Mouse (Mus musculus) ES-Bruce4 (cell line): ENCODE results near the gene Bptf.

Source experiments
- CTCF ChIP-seq: IDR thresholded peaks from one replicate; pipeline ENCODE4 v1.8.1; 2011; ENCODE audit warnings: low read depth, low read length
- EP300 ChIP-seq: IDR thresholded peaks from 2 replicates; pipeline ENCODE4 v1.6.1; 2011; ENCODE audit warnings: low read depth, low read length; ENCODE audit not compliant: insufficient read depth
- POLR2A ChIP-seq: IDR thresholded peaks from one replicate; pipeline ENCODE4 v1.8.1; 2011; ENCODE audit warnings: low read length; ENCODE audit not compliant: insufficient read depth

DNA sequence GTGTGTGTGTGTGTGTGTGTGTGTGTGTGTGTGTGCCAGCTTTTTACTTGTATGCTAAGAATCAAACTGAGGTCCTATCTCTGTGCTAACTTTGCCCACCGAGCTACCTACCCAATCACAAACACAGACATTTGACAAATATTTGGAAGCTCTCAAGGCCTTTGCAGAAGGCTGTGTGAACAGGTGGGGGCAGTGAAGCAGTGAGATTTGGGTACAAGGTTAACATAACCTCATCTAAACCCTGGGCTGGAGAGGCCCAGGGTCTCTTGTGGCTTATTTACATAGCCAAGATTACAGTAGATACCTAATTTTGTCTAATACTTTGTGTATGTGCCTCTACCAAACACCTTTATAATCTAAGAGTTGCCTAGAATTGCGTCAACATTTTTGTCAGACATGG, 10.5 kb upstream of the Bptf start:
- TF ChIP-seq POLR2A = no peak
- TF ChIP-seq CTCF = no peak
- TF ChIP-seq EP300 = no peak
